Mouse (Mus musculus): Measurements from ENCODE around the gene Lonrf3. TPM values are rescaled to one million over a fixed set of nuclear protein-coding genes. Genes with fewer than 3 reads are reported as not detected.

Lonrf3 gene
- polyA plus RNA-seq (2015; fragmentation: Nextera tagmentation; extraction: Ambion mirVana) = 0.81 and 0.99 TPM in 2 replicates

GRCm38 (mm10) chrX:36328271-36329039 is at the start of gene Lonrf3:
TSS of gene Lonrf3 (plus strand) at chrX:36328353.

GRCm38 (mm10) chrX:36400980-36401379 is 72.8 kb downstream of the Lonrf3 start, which contains the start of gene Gm6268:
TSS of gene Gm6268 (plus strand) at chrX:36401280.

Small RNAs within 50 kb of the gene (microRNA-seq; reads per million reads assigned to microRNA genes)
- gene Gm44485 = not detected

Other genes with a start within 250 kb of the Lonrf3 start
- gene Il13ra1, start 216.2 kb upstream of the Lonrf3 start, polyA plus RNA-seq (2015; fragmentation: Nextera tagmentation; extraction: Ambion mirVana) = 5.4 and 6.2 TPM in 2 replicates
- gene Zcchc12, start 132.4 kb upstream of the Lonrf3 start, polyA plus RNA-seq (2015; fragmentation: Nextera tagmentation; extraction: Ambion mirVana) = 354 and 384 TPM in 2 replicates
- not detected in 2 replicates for gene Gm6268, start 72.9 kb downstream of the Lonrf3 start, polyA plus RNA-seq (2015; fragmentation: Nextera tagmentation; extraction: Ambion mirVana)
- gene Gm14569, start 163.5 kb downstream of the Lonrf3 start, polyA plus RNA-seq (2015; fragmentation: Nextera tagmentation; extraction: Ambion mirVana) = not detected in 2 replicates

Measured in neural tube, postnatal 0 days (tissue).